Mouse (Mus musculus): ENCODE data around the gene Tubg2. TPM values are rescaled to one million over a fixed set of nuclear protein-coding genes. Genes with fewer than 3 reads are reported as not detected.

The Tubg2 gene
- polyA plus RNA-seq, 1 experiment from 2014 or later: 6.6 TPM

DNA sequence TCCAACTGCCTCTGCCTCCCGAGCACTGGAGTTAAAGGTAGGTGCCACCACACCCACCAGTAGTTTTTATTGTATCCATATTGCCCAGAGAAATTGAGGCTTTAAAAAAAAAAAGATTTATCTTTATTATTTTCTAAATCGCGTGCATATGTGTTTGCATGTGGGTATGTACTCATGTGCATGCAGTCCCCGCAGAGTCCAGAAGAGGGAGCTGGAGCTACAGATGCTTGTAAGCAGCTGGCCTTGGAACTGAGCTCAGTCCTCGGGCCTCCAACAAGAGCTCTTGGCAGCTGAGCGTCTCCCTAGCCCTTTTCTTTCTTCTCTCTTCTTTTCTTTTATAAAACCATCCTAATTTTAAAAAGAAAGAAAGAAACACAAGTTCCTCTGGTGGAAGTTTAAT is 24.0 kb upstream of the Tubg2 start:
- no peak for ATAC-seq (ENCODE audit: low read depth)
- H3K9me3 ChIP-seq (ENCODE audit: control insufficient read depth, low read length): 0 out of 2 replicates have a peak, but pooled peaks cover 4% of the 10 kb centered on the region
- WGBS: 89% methylated on average over 6 of the region's 6 CpGs
- no peak overlapping the region for H3K27ac ChIP-seq (replicated peaks; ENCODE audit: low read depth, low read length)
- H3K9ac ChIP-seq (ENCODE audit: low read depth, low read length): no peak overlapping the region
- no peak for DNase-seq (ENCODE audit: low spot score)
- no peaks in the 10 kb centered on the region for H3K27me3 ChIP-seq (replicated peaks; ENCODE audit: control insufficient read depth, insufficient read depth, low read length)
- H3K4me3 ChIP-seq (ENCODE audit: low read depth, low read length): no peak overlapping the region
- peaks cover 7% of the 10 kb centered on the region; the same call in 1 of the 2 replicates for H3K36me3 ChIP-seq (ENCODE audit: control insufficient read depth, insufficient read depth, low read length)
- H3K4me2 ChIP-seq (ENCODE audit: low read depth, low read length): no peak overlapping the region
- H3K4me1 ChIP-seq (ENCODE audit: control insufficient read depth, insufficient read depth, low read length): no peaks in the 10 kb centered on the region

DNA sequence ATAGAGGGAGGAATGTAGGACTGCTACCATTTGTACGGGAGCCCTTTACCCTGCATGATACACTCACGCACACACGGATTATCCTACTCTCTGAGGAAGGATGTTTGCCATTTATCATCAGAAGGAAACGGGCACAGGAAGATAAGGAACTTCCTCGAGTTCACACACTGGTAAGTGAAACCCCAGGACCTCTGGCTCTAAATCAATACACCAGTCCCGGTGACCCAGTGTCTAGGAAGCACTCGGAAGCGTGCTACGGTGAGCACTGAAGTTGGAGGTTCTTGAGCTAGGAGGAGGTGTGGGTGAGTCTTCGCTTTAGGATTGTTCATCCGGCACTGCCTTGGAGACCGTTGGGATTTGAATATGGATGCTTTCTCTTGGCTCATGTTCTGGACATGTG is 22.7 kb upstream of the Tubg2 start:
- ATAC-seq (ENCODE audit: low read depth): no peak

GRCm38 (mm10) chr11:101134217-101134865 is 21.4 kb upstream of the Tubg2 start:
- WGBS: 72% methylated on average over 13 of the region's 13 CpGs
- ATAC-seq (ENCODE audit: low read depth): no peak

More for the DNA sequence above, 22.7 kb upstream of the Tubg2 start:
- no peak overlapping the region for H3K4me2 ChIP-seq (ENCODE audit: low read depth, low read length)
- no peak overlapping the region for H3K27ac ChIP-seq (replicated peaks; ENCODE audit: low read depth, low read length)
- DNase-seq (ENCODE audit: low spot score): no peak
- H3K4me1 ChIP-seq (ENCODE audit: control insufficient read depth, insufficient read depth, low read length): no peaks in the 10 kb centered on the region
- H3K27me3 ChIP-seq (replicated peaks; ENCODE audit: control insufficient read depth, insufficient read depth, low read length): no peaks in the 10 kb centered on the region
- H3K4me3 ChIP-seq (ENCODE audit: low read depth, low read length): no peak overlapping the region
- H3K9ac ChIP-seq (ENCODE audit: low read depth, low read length): no peak overlapping the region
- WGBS: 74% methylated on average over 12 of the region's 12 CpGs
- no peaks in the 10 kb centered on the region for H3K36me3 ChIP-seq (ENCODE audit: control insufficient read depth, insufficient read depth, low read length)
- 0 out of 2 replicates have a peak, but pooled peaks cover 4% of the 10 kb centered on the region for H3K9me3 ChIP-seq (ENCODE audit: control insufficient read depth, low read length)

DNA sequence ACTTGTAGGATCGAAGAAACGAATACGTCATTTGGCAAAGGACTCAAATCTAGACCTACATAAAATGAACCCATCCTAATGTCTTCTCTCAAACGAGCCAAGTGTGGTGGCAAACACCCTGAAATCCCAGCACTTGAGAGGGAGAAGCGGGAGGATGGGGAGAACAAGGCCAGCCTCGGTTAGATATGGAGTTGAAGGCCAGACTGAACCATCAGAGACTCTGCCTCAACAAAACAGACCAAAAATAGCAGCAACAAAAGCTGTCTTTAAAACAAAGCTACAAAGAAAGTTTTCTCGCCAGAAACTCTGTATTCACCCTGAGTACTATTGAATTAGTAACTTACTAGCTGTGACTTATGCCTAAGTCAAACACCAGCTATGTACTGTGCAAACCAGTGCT is 18.7 kb upstream of the Tubg2 start:
- no peak overlapping the region for H3K27ac ChIP-seq (replicated peaks; ENCODE audit: low read depth, low read length)
- 0 out of 2 replicates have a peak, but pooled peaks cover 5% of the 10 kb centered on the region for H3K4me1 ChIP-seq (ENCODE audit: control insufficient read depth, insufficient read depth, low read length)
- H3K4me2 ChIP-seq (ENCODE audit: low read depth, low read length): no peak overlapping the region
- H3K4me3 ChIP-seq (ENCODE audit: low read depth, low read length): no peak overlapping the region
- no peaks in the 10 kb centered on the region for H3K9me3 ChIP-seq (ENCODE audit: control insufficient read depth, low read length)
- no peaks in the 10 kb centered on the region for H3K36me3 ChIP-seq (ENCODE audit: control insufficient read depth, insufficient read depth, low read length)
- H3K27me3 ChIP-seq (replicated peaks; ENCODE audit: control insufficient read depth, insufficient read depth, low read length): peaks cover 5% of the 10 kb centered on the region; the same call in 1 of the 2 replicates
- DNase-seq (ENCODE audit: low spot score): no peak
- no peak overlapping the region for H3K9ac ChIP-seq (ENCODE audit: low read depth, low read length)
- no peak for ATAC-seq (ENCODE audit: low read depth)
- WGBS: 79% methylated on average over 7 of the region's 7 CpGs

More at GRCm38 (mm10) chr11:101134217-101134865, 21.4 kb upstream of the Tubg2 start:
- Histone ChIP-seq H3K9ac (ENCODE audit: low read depth, low read length) (no peak overlapping the region), H3K36me3 (ENCODE audit: control insufficient read depth, insufficient read depth, low read length) (no peaks in the 10 kb centered on the region), H3K27ac (replicated peaks; ENCODE audit: low read depth, low read length) (no peak overlapping the region), H3K27me3 (replicated peaks; ENCODE audit: control insufficient read depth, insufficient read depth, low read length) (no peaks in the 10 kb centered on the region), H3K9me3 (ENCODE audit: control insufficient read depth, low read length) (0 out of 2 replicates have a peak, but pooled peaks cover 4% of the 10 kb centered on the region), H3K4me1 (ENCODE audit: control insufficient read depth, insufficient read depth, low read length) (0 out of 2 replicates have a peak, but pooled peaks cover 5% of the 10 kb centered on the region), H3K4me3 (ENCODE audit: low read depth, low read length) (no peak overlapping the region), H3K4me2 (ENCODE audit: low read depth, low read length) (no peak overlapping the region)
- DNase-seq (ENCODE audit: low spot score): no peak

DNA sequence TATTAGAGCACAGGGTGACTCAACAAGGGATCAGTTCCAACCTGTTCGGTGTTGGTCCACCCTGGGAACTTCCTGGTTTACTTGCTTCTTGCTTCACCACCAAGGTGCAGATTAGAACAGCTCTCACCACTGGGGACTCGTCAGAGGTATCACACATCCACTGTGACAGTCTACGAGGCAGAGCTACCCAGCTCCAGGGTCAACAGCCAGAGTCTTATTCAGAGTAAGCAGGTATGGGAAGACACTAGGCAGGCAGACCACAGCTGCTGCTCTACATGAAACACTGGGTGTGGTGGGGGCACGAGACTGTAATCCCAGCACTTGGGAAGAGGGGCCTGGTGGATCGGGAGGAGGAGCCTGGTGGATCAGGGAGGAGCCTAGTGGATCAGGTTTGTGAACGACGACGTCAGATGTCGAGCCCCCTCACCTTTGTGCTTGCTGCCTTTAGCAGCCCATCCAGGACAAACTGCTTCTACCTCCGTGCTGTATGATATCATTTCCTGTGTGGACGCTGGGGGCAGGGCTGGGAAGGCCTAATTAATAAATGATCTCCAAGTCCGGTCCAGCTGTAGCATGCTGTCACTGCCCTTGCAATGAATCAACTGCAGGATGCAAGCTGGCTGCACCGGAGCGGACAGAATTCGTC is 17.0 kb upstream of the Tubg2 start:
- no peak overlapping the region for H3K4me3 ChIP-seq (ENCODE audit: low read depth, low read length)
- 24% methylated on average over 15 of the region's 15 CpGs for WGBS
- peak; percentile 55 for ATAC-seq (ENCODE audit: low read depth)

GRCm38 (mm10) chr11:101140164-101140819 is 15.4 kb upstream of the Tubg2 start:
- 44% methylated on average over 26 of the region's 27 CpGs for WGBS
- ATAC-seq (ENCODE audit: low read depth) (peak; percentile 58), DNase-seq (ENCODE audit: low spot score) (peak; percentile 85)
- Histone ChIP-seq H3K9ac (ENCODE audit: low read depth, low read length) (peak overlapping the region; percentile 42; the same call in 1 of the 2 replicates), H3K9me3 (ENCODE audit: control insufficient read depth, low read length) (no peaks in the 10 kb centered on the region), H3K27me3 (replicated peaks; ENCODE audit: control insufficient read depth, insufficient read depth, low read length) (peaks cover 5% of the 10 kb centered on the region; the same call in 1 of the 2 replicates), H3K4me2 (ENCODE audit: low read depth, low read length) (peak overlapping the region; percentile 52), H3K36me3 (ENCODE audit: control insufficient read depth, insufficient read depth, low read length) (no peaks in the 10 kb centered on the region), H3K27ac (replicated peaks; ENCODE audit: low read depth, low read length) (no peak overlapping the region), H3K4me3 (ENCODE audit: low read depth, low read length) (peak overlapping the region; percentile 29), H3K4me1 (ENCODE audit: control insufficient read depth, insufficient read depth, low read length) (peaks cover 8% of the 10 kb centered on the region; the same call in 1 of the 2 replicates)

More for the DNA sequence above, 17.0 kb upstream of the Tubg2 start:
- H3K36me3 ChIP-seq (ENCODE audit: control insufficient read depth, insufficient read depth, low read length): no peaks in the 10 kb centered on the region
- H3K9ac ChIP-seq (ENCODE audit: low read depth, low read length): peak overlapping the region; percentile 42; the same call in 1 of the 2 replicates
- DNase-seq (ENCODE audit: low spot score): peak; percentile 75
- peaks cover 5% of the 10 kb centered on the region; the same call in 1 of the 2 replicates for H3K27me3 ChIP-seq (replicated peaks; ENCODE audit: control insufficient read depth, insufficient read depth, low read length)
- no peak overlapping the region; the same call in 1 of the 2 replicates for H3K27ac ChIP-seq (replicated peaks; ENCODE audit: low read depth, low read length)
- no peaks in the 10 kb centered on the region for H3K9me3 ChIP-seq (ENCODE audit: control insufficient read depth, low read length)
- H3K4me1 ChIP-seq (ENCODE audit: control insufficient read depth, insufficient read depth, low read length): peaks cover 5% of the 10 kb centered on the region; the same call in 1 of the 2 replicates
- peak overlapping the region; percentile 33 for H3K4me2 ChIP-seq (ENCODE audit: low read depth, low read length)

DNA sequence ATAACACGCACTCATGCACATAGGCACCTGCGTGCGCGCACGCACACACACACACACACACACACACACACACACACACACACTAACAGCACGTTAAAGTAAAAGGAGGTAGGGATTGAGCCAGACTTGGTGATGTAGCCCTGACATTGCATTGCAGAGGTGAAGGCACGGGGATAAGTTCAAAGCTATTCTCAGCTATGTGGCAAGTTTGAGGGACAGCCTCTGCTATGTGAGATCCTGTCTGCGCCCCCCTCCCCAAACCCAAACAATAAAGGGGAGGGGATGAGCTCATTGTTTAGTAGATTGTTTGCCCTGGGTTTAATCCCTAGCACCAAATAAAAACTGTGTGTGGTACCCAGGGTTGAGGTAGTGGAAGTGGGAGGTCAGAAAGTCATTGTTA is 14.6 kb upstream of the Tubg2 start:
- no peak overlapping the region for H3K9ac ChIP-seq (ENCODE audit: low read depth, low read length)
- H3K9me3 ChIP-seq (ENCODE audit: control insufficient read depth, low read length): no peaks in the 10 kb centered on the region
- 78% methylated on average over 8 of the region's 8 CpGs for WGBS
- peaks cover 8% of the 10 kb centered on the region; the same call in 1 of the 2 replicates for H3K4me1 ChIP-seq (ENCODE audit: control insufficient read depth, insufficient read depth, low read length)
- H3K4me3 ChIP-seq (ENCODE audit: low read depth, low read length): no peak overlapping the region
- peaks cover 5% of the 10 kb centered on the region; the same call in 1 of the 2 replicates for H3K27me3 ChIP-seq (replicated peaks; ENCODE audit: control insufficient read depth, insufficient read depth, low read length)
- DNase-seq (ENCODE audit: low spot score) (no peak), ATAC-seq (ENCODE audit: low read depth) (no peak)
- H3K36me3 ChIP-seq (ENCODE audit: control insufficient read depth, insufficient read depth, low read length): no peaks in the 10 kb centered on the region
- H3K4me2 ChIP-seq (ENCODE audit: low read depth, low read length): no peak overlapping the region
- H3K27ac ChIP-seq (replicated peaks; ENCODE audit: low read depth, low read length): no peak overlapping the region

GRCm38 (mm10) chr11:101142215-101142967 is 13.3 kb upstream of the Tubg2 start:
- DNase-seq (ENCODE audit: low spot score): no peak
- Histone ChIP-seq H3K4me2 (ENCODE audit: low read depth, low read length) (no peak overlapping the region), H3K9ac (ENCODE audit: low read depth, low read length) (no peak overlapping the region), H3K27me3 (replicated peaks; ENCODE audit: control insufficient read depth, insufficient read depth, low read length) (peaks cover 5% of the 10 kb centered on the region; the same call in 1 of the 2 replicates), H3K4me3 (ENCODE audit: low read depth, low read length) (no peak overlapping the region), H3K36me3 (ENCODE audit: control insufficient read depth, insufficient read depth, low read length) (no peaks in the 10 kb centered on the region), H3K9me3 (ENCODE audit: control insufficient read depth, low read length) (no peaks in the 10 kb centered on the region), H3K4me1 (ENCODE audit: control insufficient read depth, insufficient read depth, low read length) (peaks cover 8% of the 10 kb centered on the region; the same call in 1 of the 2 replicates), H3K27ac (replicated peaks; ENCODE audit: low read depth, low read length) (no peak overlapping the region)
- ATAC-seq (ENCODE audit: low read depth): no peak
- WGBS: 88% methylated on average over 10 of the region's 10 CpGs
